Mouse (Mus musculus): ENCODE data around the gene Prss35. TPM values are rescaled to one million over a fixed set of nuclear protein-coding genes. Genes with fewer than 3 reads are reported as not detected.
A peak's percentile ranks its signal among the peaks of the same experiment; 100 is the strongest.

Prss35 gene
- polyA plus RNA-seq, 1 experiment from 2014 or later = 1.1 TPM

DNA sequence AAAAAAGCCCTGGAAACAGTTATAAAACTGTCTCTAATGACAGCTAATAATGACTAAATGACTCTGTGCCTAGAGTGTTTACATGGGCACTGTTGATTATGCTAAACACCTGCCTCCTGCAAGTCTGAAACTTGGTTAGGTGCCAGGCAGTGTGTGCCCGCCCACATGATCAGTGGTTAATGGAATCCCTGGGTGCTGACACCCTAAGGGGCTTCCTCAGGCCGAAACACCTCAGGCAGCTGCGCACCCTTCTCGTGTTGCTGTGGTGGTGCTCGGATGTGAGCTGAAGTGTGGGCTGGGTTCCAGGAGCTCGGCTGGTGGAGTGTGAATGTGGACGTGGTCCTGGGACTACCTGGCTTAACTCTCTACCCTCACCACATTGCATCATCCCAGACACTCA lies 33.9 kb downstream of the Prss35 start:
- H3K4me1 ChIP-seq = no peaks in the 10 kb centered on the region
- WGBS = 53% methylated on average over 7 of the region's 7 CpGs
- H3K36me3 ChIP-seq = peaks cover 36% of the 10 kb centered on the region
- no peaks in the 10 kb centered on the region for H3K27me3 ChIP-seq
- H3K9ac ChIP-seq (replicated peaks) = no peak overlapping the region
- ATAC-seq (replicated peaks) = peak; percentile 26; the same call in 1 of the 2 replicates
- H3K4me2 ChIP-seq (replicated peaks) = no peak overlapping the region
- no peaks in the 10 kb centered on the region for H3K9me3 ChIP-seq
- H3K4me3 ChIP-seq = no peak overlapping the region
- no peak overlapping the region for H3K27ac ChIP-seq (replicated peaks)

GRCm38 (mm10) chr9:86778212-86778611 lies 34.8 kb downstream of the Prss35 start:
- Histone ChIP-seq H3K36me3 (peaks cover 35% of the 10 kb centered on the region), H3K9ac (replicated peaks) (no peak overlapping the region), H3K4me3 (no peak overlapping the region), H3K4me2 (replicated peaks) (no peak overlapping the region), H3K27me3 (no peaks in the 10 kb centered on the region), H3K4me1 (no peaks in the 10 kb centered on the region), H3K27ac (replicated peaks) (no peak overlapping the region), H3K9me3 (no peaks in the 10 kb centered on the region)
- no peak for ATAC-seq (replicated peaks)
- WGBS = 71% methylated on average over 4 of the region's 4 CpGs

DNA sequence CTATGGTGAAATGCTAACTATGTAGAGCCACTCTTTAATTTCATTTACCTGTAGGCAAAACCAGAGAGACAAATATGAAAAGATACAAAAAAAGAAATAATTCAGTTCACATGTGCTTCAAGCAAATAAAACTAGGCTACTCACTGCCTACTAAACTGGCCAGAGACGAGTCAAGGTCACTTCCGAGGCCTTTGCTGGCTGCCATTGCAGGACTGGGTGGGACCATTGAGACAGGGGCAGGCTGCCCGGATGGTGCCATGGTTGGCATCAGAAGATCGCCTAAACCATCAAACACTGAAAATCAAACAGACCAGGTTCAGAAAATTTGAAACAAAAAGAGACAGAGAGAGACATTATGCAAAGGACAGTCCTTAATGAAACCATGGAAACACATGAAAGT lies 38.0 kb downstream of the Prss35 start:
- Histone ChIP-seq H3K4me3 (no peak overlapping the region), H3K9me3 (no peaks in the 10 kb centered on the region), H3K4me1 (no peaks in the 10 kb centered on the region), H3K4me2 (replicated peaks) (no peak overlapping the region), H3K36me3 (peaks cover 16% of the 10 kb centered on the region), H3K27me3 (no peaks in the 10 kb centered on the region), H3K27ac (replicated peaks) (no peak overlapping the region), H3K9ac (replicated peaks) (no peak overlapping the region)
- 89% methylated on average over 4 of the region's 4 CpGs for WGBS
- no peak for ATAC-seq (replicated peaks)

- Histone ChIP-seq H3K27ac (replicated peaks) (no peak overlapping the region), H3K36me3 (peaks cover 16% of the 10 kb centered on the region), H3K4me1 (no peaks in the 10 kb centered on the region), H3K4me3 (no peak overlapping the region), H3K27me3 (no peaks in the 10 kb centered on the region), H3K4me2 (replicated peaks) (no peak overlapping the region), H3K9ac (replicated peaks) (no peak overlapping the region), H3K9me3 (no peaks in the 10 kb centered on the region)
- no peak for ATAC-seq (replicated peaks)
- WGBS = 91% methylated on average over 2 of the region's 2 CpGs
Measured at GRCm38 (mm10) chr9:86782836-86783235, 39.4 kb downstream of the Prss35 start.

DNA sequence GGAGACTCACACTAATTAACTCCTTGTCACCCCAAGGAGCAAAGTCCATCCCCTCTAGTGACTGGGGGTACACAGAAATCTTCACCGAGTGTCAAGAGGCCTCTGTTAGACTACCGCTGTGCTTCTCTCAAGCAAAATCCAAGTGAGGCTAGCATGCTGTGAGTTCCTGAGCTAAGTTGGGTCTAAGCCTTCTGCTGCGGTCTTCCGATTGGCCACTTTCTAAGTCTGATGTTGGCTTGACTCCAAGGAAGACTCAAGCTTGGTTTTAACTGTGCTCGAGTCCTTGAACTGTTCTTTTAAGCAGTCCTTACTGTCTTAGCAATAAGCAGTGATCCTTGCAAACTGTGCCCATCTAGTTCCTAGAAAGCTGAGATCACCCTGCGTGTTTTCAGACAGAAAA lies 45.7 kb downstream of the Prss35 start:
- Histone ChIP-seq H3K36me3 (peaks cover 12% of the 10 kb centered on the region), H3K4me2 (replicated peaks) (no peak overlapping the region), H3K27me3 (no peaks in the 10 kb centered on the region), H3K4me1 (no peaks in the 10 kb centered on the region), H3K27ac (replicated peaks) (no peak overlapping the region), H3K9me3 (no peaks in the 10 kb centered on the region), H3K9ac (replicated peaks) (no peak overlapping the region), H3K4me3 (no peak overlapping the region)
- no peak for ATAC-seq (replicated peaks)
- WGBS = 75% methylated on average over 6 of the region's 6 CpGs

- ATAC-seq (replicated peaks) = no peak
- H3K4me1 ChIP-seq = no peaks in the 10 kb centered on the region
- no peaks in the 10 kb centered on the region for H3K9me3 ChIP-seq
- H3K4me2 ChIP-seq (replicated peaks) = no peak overlapping the region
- no peak overlapping the region for H3K4me3 ChIP-seq
- no peak overlapping the region for H3K9ac ChIP-seq (replicated peaks)
- no peaks in the 10 kb centered on the region for H3K27me3 ChIP-seq
- 90% methylated on average over 7 of the region's 7 CpGs for WGBS
- H3K36me3 ChIP-seq = peaks cover 12% of the 10 kb centered on the region
- no peak overlapping the region for H3K27ac ChIP-seq (replicated peaks)
Measured at GRCm38 (mm10) chr9:86791927-86792326, 48.5 kb downstream of the Prss35 start.

DNA sequence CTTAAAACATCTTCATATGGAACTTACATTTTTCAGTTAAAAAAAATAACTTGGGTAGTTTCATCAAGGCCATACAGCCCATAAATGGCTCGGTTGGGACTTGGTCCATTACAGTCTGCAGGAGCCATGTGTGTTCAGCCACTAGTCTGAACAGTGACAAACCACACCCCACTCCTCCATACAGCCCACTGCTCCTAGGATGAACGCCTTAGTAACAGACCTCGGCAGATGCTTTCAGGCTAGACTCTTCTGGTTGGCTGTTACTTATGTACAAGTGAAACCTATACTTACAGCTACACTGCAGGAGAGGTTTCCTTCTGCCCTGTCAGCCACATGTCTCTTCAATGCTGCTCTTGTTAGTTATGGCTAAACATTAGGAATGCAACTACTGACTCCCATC lies 51.8 kb downstream of the Prss35 start:
- Histone ChIP-seq H3K4me3 (no peak overlapping the region), H3K4me2 (replicated peaks) (no peak overlapping the region), H3K9me3 (no peaks in the 10 kb centered on the region), H3K36me3 (peaks cover 9% of the 10 kb centered on the region), H3K9ac (replicated peaks) (no peak overlapping the region), H3K27ac (replicated peaks) (no peak overlapping the region), H3K27me3 (no peaks in the 10 kb centered on the region), H3K4me1 (no peaks in the 10 kb centered on the region)
- no peak for ATAC-seq (replicated peaks)
- 82% methylated on average over 3 of the region's 3 CpGs for whole genome bisulfite sequencing

- Histone ChIP-seq H3K4me3 (no peak overlapping the region), H3K4me2 (replicated peaks) (no peak overlapping the region), H3K9me3 (no peaks in the 10 kb centered on the region), H3K9ac (replicated peaks) (no peak overlapping the region), H3K27ac (replicated peaks) (no peak overlapping the region), H3K36me3 (peaks cover under 1% of the 10 kb centered on the region; the same call in 1 of the 2 replicates), H3K27me3 (no peaks in the 10 kb centered on the region), H3K4me1 (no peaks in the 10 kb centered on the region)
- no peak for ATAC-seq (replicated peaks)
- WGBS = 84% methylated on average over 4 of the region's 4 CpGs
Measured at GRCm38 (mm10) chr9:86797553-86797952, 54.1 kb downstream of the Prss35 start.

DNA sequence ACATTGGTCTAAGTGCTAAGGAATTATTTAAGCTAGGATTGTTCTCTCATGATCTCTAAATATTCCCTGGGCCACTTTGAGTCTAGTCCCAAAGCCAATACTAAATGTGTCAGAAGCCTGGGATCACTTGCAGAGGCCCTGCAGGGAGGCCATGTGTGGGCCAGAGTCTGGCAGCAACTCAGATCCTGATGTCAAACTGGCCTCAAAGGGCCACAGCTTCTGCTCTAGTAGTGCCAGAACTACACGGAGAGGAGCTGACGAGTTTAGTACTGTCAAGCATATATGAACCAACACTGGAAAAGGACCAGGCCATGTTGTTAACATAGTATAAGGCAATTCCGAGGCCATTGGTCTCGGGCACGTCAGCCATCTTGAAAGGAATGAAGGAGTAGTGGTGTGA lies 54.7 kb downstream of the Prss35 start:
- 91% methylated on average over 5 of the region's 5 CpGs for WGBS
- ATAC-seq (replicated peaks) = no peak
- H3K4me3 ChIP-seq = no peak overlapping the region

DNA sequence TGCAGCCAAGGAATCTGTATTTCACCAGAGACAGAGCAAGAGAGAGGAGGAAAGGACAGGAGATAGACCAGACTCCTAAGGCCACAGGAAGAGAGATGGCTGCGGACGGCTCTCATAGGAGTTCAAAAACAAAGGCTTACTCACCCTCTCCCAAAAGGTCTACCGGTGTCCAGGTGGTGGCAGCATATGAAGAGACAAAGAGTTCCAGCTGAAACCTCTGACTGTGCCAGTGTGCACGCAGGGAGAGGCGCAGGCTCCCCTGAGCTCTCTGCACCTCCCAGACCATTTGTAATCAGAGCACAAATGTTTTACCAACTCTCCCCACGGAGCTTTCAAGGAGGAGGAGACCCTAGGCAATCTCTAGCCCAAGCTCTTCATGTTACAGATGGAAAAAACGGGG lies 55.2 kb downstream of the Prss35 start:
- Histone ChIP-seq H3K36me3 (no peaks in the 10 kb centered on the region; the same call in 1 of the 2 replicates), H3K9me3 (no peaks in the 10 kb centered on the region), H3K4me1 (no peaks in the 10 kb centered on the region), H3K4me3 (no peak overlapping the region), H3K4me2 (replicated peaks) (no peak overlapping the region), H3K27me3 (no peaks in the 10 kb centered on the region), H3K27ac (replicated peaks) (no peak overlapping the region), H3K9ac (replicated peaks) (no peak overlapping the region)
- 44% methylated on average over 7 of the region's 7 CpGs for WGBS
- no peak for ATAC-seq (replicated peaks)

More for the DNA sequence above, 54.7 kb downstream of the Prss35 start:
- Histone ChIP-seq H3K9me3 (no peaks in the 10 kb centered on the region), H3K36me3 (no peaks in the 10 kb centered on the region; the same call in 1 of the 2 replicates), H3K4me2 (replicated peaks) (no peak overlapping the region), H3K4me1 (no peaks in the 10 kb centered on the region), H3K9ac (replicated peaks) (no peak overlapping the region), H3K27ac (replicated peaks) (no peak overlapping the region), H3K27me3 (no peaks in the 10 kb centered on the region)

GRCm38 (mm10) chr9:86799099-86799498 lies 55.6 kb downstream of the Prss35 start:
- Histone ChIP-seq H3K27ac (replicated peaks) (no peak overlapping the region), H3K9ac (replicated peaks) (no peak overlapping the region), H3K4me3 (no peak overlapping the region), H3K4me1 (no peaks in the 10 kb centered on the region), H3K36me3 (no peaks in the 10 kb centered on the region; the same call in 1 of the 2 replicates), H3K27me3 (no peaks in the 10 kb centered on the region), H3K4me2 (replicated peaks) (no peak overlapping the region), H3K9me3 (no peaks in the 10 kb centered on the region)
- no peak for ATAC-seq (replicated peaks)
- WGBS = 81% methylated on average over 7 of the region's 7 CpGs

DNA sequence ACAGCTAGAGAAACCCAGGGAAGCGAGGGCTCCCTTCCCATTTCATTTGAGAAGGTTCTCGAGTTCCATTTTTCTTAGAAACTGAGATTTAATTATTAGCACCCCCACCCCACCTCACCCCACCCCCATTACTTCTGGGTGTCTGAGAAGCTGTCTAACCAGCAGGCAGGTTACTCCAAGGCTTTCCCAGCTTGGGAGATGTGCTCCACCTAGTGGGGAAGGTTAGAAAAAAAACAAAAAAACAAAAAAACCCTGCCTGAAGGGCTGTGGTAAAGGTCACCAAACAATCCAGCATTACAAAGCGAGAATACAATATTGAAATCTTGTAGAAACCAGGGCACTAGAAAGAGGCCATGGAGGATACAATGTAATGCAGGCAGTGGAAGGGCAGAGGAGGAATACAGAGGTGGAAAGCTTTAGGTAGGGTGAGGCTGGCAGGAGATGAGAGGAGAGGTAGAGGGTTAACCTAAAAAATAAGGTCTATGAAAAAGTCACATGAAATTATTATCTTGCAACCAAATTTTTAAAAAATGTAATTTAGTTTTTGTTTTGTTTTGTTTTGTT lies 57.2 kb downstream of the Prss35 start:
- Histone ChIP-seq H3K4me3 (no peak overlapping the region), H3K4me2 (replicated peaks) (no peak overlapping the region), H3K27me3 (no peaks in the 10 kb centered on the region), H3K27ac (replicated peaks) (no peak overlapping the region), H3K36me3 (no peaks in the 10 kb centered on the region; the same call in 1 of the 2 replicates), H3K9me3 (no peaks in the 10 kb centered on the region), H3K9ac (replicated peaks) (no peak overlapping the region), H3K4me1 (no peaks in the 10 kb centered on the region)
- peak; percentile 69 for ATAC-seq (replicated peaks)
- 30% methylated on average over 3 of the region's 3 CpGs for WGBS

All from forebrain, embryonic 15.5 days (tissue).